Mouse (Mus musculus) MEL (cell line): ENCODE results near the gene Met. TPM values are rescaled to one million over a fixed set of nuclear protein-coding genes. Genes with fewer than 3 reads are reported as not detected.

ENCODE experiments used
- DNase-seq: peaks from one replicate; pipeline ENCODE4 v3.0.0; 2011; ENCODE audit warnings: low read depth, low spot score
- H3K27ac ChIP-seq: 2 replicates; pipeline ENCODE4 v1.5.1; 2012; ENCODE audit warnings: low read depth, mild to moderate bottlenecking, control low read depth, low read length, moderate library complexity; ENCODE audit not compliant: control insufficient read depth
- H3K27me3 ChIP-seq, 2 experiments: fragments of 150-350 bp in 1 of 2; sonication (generic) in 1 of 2; 2 replicates each; pipeline ENCODE4 v1.6.1; 2012; ENCODE audit warnings: low read length in 2 of 2, mild to moderate bottlenecking in 2 of 2, improper control_type of control experiment in 1 of 2, moderate library complexity in 1 of 2; ENCODE audit not compliant: insufficient read depth in 2 of 2, control insufficient read depth in 1 of 2
- H3K36me3 ChIP-seq, 2 experiments: 2 replicates each; pipeline ENCODE4 v1.6.1; 2012 to 2014; ENCODE audit warnings: low read length in 2 of 2, improper control_type of control experiment in 1 of 2, inconsistent platforms in 1 of 2, mild to moderate bottlenecking in 1 of 2; ENCODE audit not compliant: insufficient read depth in 2 of 2, control insufficient read depth in 1 of 2
- H3K4me1 ChIP-seq, 2 experiments: fragments of 150-350 bp in 1 of 2; sonication (generic) in 1 of 2; 2 replicates each; pipeline ENCODE4 v1.6.1; 2012; ENCODE audit warnings: low read length in 2 of 2, improper control_type of control experiment in 1 of 2, mild to moderate bottlenecking in 1 of 2; ENCODE audit not compliant: insufficient read depth in 2 of 2, control insufficient read depth in 1 of 2
- H3K4me3 ChIP-seq, 2 experiments: fragments of 150-350 bp in 1 of 2; sonication (generic) in 1 of 2; 2 replicates each; pipeline ENCODE4 v1.5.1; 2012; ENCODE audit warnings: low read depth in 2 of 2, low read length in 2 of 2, mild to moderate bottlenecking in 2 of 2, moderate library complexity in 2 of 2, control low read depth in 1 of 2, improper control_type of control experiment in 1 of 2; ENCODE audit not compliant: control insufficient read depth in 1 of 2, insufficient read depth in 1 of 2
- H3K79me2 ChIP-seq: 2 replicates; pipeline ENCODE4 v1.6.1; 2012; ENCODE audit warnings: mild to moderate bottlenecking, low read length, moderate library complexity; ENCODE audit not compliant: control insufficient read depth, poor library complexity, insufficient read depth
- H3K9ac ChIP-seq: 2 replicates; pipeline ENCODE4 v1.6.1; 2012; ENCODE audit warnings: low read depth, mild to moderate bottlenecking, control low read depth, low read length, moderate library complexity; ENCODE audit not compliant: control insufficient read depth, poor library complexity, severe bottlenecking
- H3K9me3 ChIP-seq: fragments of 150-350 bp; sonication (generic); replicated peaks from 2 replicates; pipeline ENCODE4 v1.6.1; 2012; ENCODE audit warnings: mild to moderate bottlenecking, low read length, improper control_type of control experiment, moderate library complexity; ENCODE audit not compliant: insufficient read depth
- BHLHE40 ChIP-seq: IDR thresholded peaks from 2 replicates; pipeline ENCODE4 v1.6.1; 2012; ENCODE audit warnings: low read depth, mild to moderate bottlenecking, inconsistent platforms, low read length, improper control_type of control experiment, borderline replicate concordance
- CTCF ChIP-seq, 3 experiments: IDR thresholded peaks in 2 of 3; conservative IDR thresholded peaks in 1 of 3; 2 replicates each; pipeline ENCODE4 v1.5.1; 2011 to 2012; ENCODE audit warnings: low read length in 3 of 3, low read depth in 2 of 3, mild to moderate bottlenecking in 2 of 3, improper control_type of control experiment in 1 of 3, inconsistent platforms in 1 of 3, mixed read lengths in 1 of 3, moderate library complexity in 1 of 3; ENCODE audit not compliant: control insufficient read depth in 1 of 3, insufficient read depth in 1 of 3, poor library complexity in 1 of 3, severe bottlenecking in 1 of 3
- EP300 ChIP-seq, 2 experiments: IDR thresholded peaks; 2 replicates each; pipeline ENCODE4 v1.6.1; 2011; ENCODE audit warnings: improper control_type of control experiment in 2 of 2, low read length in 2 of 2, low read depth in 1 of 2, mild to moderate bottlenecking in 1 of 2
- ETS1 ChIP-seq: IDR thresholded peaks from 2 replicates; pipeline ENCODE4 v1.6.1; 2012; ENCODE audit warnings: low read depth, mild to moderate bottlenecking, inconsistent platforms, low read length, improper control_type of control experiment, moderate library complexity
- KAT2A ChIP-seq: conservative IDR thresholded peaks from 2 replicates; pipeline ENCODE4 v1.6.1; 2012; ENCODE audit warnings: low read depth, low read length, improper control_type of control experiment, inconsistent platforms
- MAX ChIP-seq: IDR thresholded peaks from 2 replicates; pipeline ENCODE4 v1.6.1; 2011; ENCODE audit warnings: low read length, improper control_type of control experiment
- MEF2A ChIP-seq: IDR thresholded peaks from 2 replicates; pipeline ENCODE4 v1.6.1; 2014; ENCODE audit warnings: low read depth, mild to moderate bottlenecking, inconsistent platforms, low read length, improper control_type of control experiment; ENCODE audit not compliant: poor library complexity, insufficient replicate concordance, severe bottlenecking; ENCODE audit errors: extremely low read depth
- MXI1 ChIP-seq: IDR thresholded peaks from 2 replicates; pipeline ENCODE4 v1.6.1; 2011; ENCODE audit warnings: mild to moderate bottlenecking, low read depth, low read length, improper control_type of control experiment
- MYB ChIP-seq: IDR thresholded peaks from 2 replicates; pipeline ENCODE4 v1.6.1; 2011; ENCODE audit warnings: mild to moderate bottlenecking, low read depth, low read length, improper control_type of control experiment
- MYC ChIP-seq: IDR thresholded peaks from 2 replicates; pipeline ENCODE4 v1.6.1; 2011; ENCODE audit warnings: low read depth, mild to moderate bottlenecking, low read length, improper control_type of control experiment, moderate library complexity
- NRF1 ChIP-seq: IDR thresholded peaks from 2 replicates; pipeline ENCODE4 v1.6.1; 2014; ENCODE audit warnings: low read depth, mild to moderate bottlenecking, inconsistent platforms, low read length, improper control_type of control experiment, moderate library complexity; ENCODE audit not compliant: poor library complexity, insufficient read depth, severe bottlenecking
- POLR2AphosphoS2 ChIP-seq: IDR thresholded peaks from 2 replicates; pipeline ENCODE4 v1.6.1; 2011; ENCODE audit warnings: low read length, improper control_type of control experiment
- POLR2AphosphoS5 ChIP-seq: IDR thresholded peaks from 2 replicates; pipeline ENCODE4 v1.6.1; 2012; ENCODE audit warnings: low read depth, borderline replicate concordance, mild to moderate bottlenecking, inconsistent platforms, low read length, moderate library complexity, mixed read lengths
- SIN3A ChIP-seq: IDR thresholded peaks from 2 replicates; pipeline ENCODE4 v1.6.1; 2012; ENCODE audit warnings: low read length, improper control_type of control experiment, inconsistent platforms
- SMC3 ChIP-seq: IDR thresholded peaks from 2 replicates; pipeline ENCODE4 v1.6.1; 2011; ENCODE audit warnings: low read depth, low read length, improper control_type of control experiment
- TBP ChIP-seq: IDR thresholded peaks from 2 replicates; pipeline ENCODE4 v1.8.0; 2011; ENCODE audit warnings: low read depth, low read length, improper control_type of control experiment
- UBTF ChIP-seq: IDR thresholded peaks from 2 replicates; pipeline ENCODE4 v1.6.1; 2012; ENCODE audit warnings: low read depth, mild to moderate bottlenecking, inconsistent platforms, low read length, improper control_type of control experiment, moderate library complexity, borderline replicate concordance; ENCODE audit not compliant: insufficient read depth
- USF2 ChIP-seq, 2 experiments: IDR thresholded peaks; 2 replicates each; pipeline ENCODE4 v1.6.1; 2011 to 2012; ENCODE audit warnings: improper control_type of control experiment in 2 of 2, low read length in 2 of 2, borderline replicate concordance in 1 of 2, inconsistent platforms in 1 of 2, low read depth in 1 of 2, mild to moderate bottlenecking in 1 of 2; ENCODE audit not compliant: insufficient read depth in 1 of 2
- ZKSCAN1 ChIP-seq: IDR thresholded peaks from 2 replicates; pipeline ENCODE4 v1.6.1; 2012; ENCODE audit warnings: low read depth, mild to moderate bottlenecking, inconsistent platforms, low read length, improper control_type of control experiment, moderate library complexity
- ZMIZ1 ChIP-seq: IDR thresholded peaks from 2 replicates; pipeline ENCODE4 v1.6.1; 2012; ENCODE audit warnings: low read depth, mild to moderate bottlenecking, inconsistent platforms, low read length, improper control_type of control experiment, moderate library complexity
- ZNF384 ChIP-seq: IDR thresholded peaks from 2 replicates; pipeline ENCODE4 v1.6.1; 2012; ENCODE audit warnings: low read depth, mild to moderate bottlenecking, inconsistent platforms, low read length, improper control_type of control experiment
- polyA plus RNA-seq, 2 experiments: library from polyadenylated mRNA; stranded (reverse) in 1 of 2; unstranded in 1 of 2; fragments of >175 nt in 1 of 2; fragments of >200 nt in 1 of 2; gene quantifications; 2 replicates each; pipeline versions ENCODE4 v1.2.1 to v1.2.4; 2012; ENCODE audit warnings: low replicate concordance in 2 of 2, low read depth in 1 of 2; ENCODE audit not compliant: insufficient read length in 2 of 2, insufficient read depth in 1 of 2, missing spikeins in 1 of 2
- total RNA-seq: library from RNA; depleted of rRNA; stranded (reverse); fragments of 300-350 nt; gene quantifications from 2 replicates; pipeline ENCODE4 v1.2.3, GENCODE M21; 2012

Gene Met
- total and polyA plus RNA-seq, 3 experiments = not detected

GRCm38 (mm10) chr6:17554757-17555156, 91.2 kb downstream of the Met start:
- Histone ChIP-seq H3K79me2 (no peaks in the 10 kb centered on the region), H3K4me1 (no peaks in the 10 kb centered on the region), H3K36me3 (no peaks in the 10 kb centered on the region), H3K27ac (no peak overlapping the region), H3K9ac (no peak overlapping the region), H3K4me3 (no peak overlapping the region), H3K27me3 (peaks cover 0 to 1% of the 10 kb centered on the region in 2 experiments; a peak in 1 of 4 replicates), H3K9me3 (no peaks in the 10 kb centered on the region)
- DNase-seq = no peak
- no peak for TF ChIP-seq CTCF (IDR thresholded peaks at IDR 0.05 in 2 of 3, conservative IDR thresholded peaks at IDR 0.05 in 1 of 3; ENCODE audit: control insufficient read depth in 1 of 3, insufficient read depth in 1 of 3, low read depth in 2 of 3, low read length in 3 of 3, poor library complexity in 1 of 3, severe bottlenecking in 1 of 3)
- TF ChIP-seq SMC3 = no peak
- no peak for TF ChIP-seq ETS1
- no peak for TF ChIP-seq SIN3A
- no peak for TF ChIP-seq MYB
- no peak for TF ChIP-seq NRF1
- no peak for TF ChIP-seq USF2 (IDR thresholded peaks at IDR 0.05; ENCODE audit: borderline replicate concordance in 1 of 2, insufficient read depth in 1 of 2, low read depth in 1 of 2, low read length in 2 of 2)
- no peak for TF ChIP-seq BHLHE40
- no peak for TF ChIP-seq ZKSCAN1

- Histone ChIP-seq H3K4me3 (no peak overlapping the region), H3K27me3 (peaks cover 0 to 1% of the 10 kb centered on the region in 2 experiments; a peak in 1 of 4 replicates), H3K9ac (no peak overlapping the region), H3K9me3 (no peaks in the 10 kb centered on the region), H3K27ac (no peak overlapping the region), H3K36me3 (no peaks in the 10 kb centered on the region), H3K79me2 (no peaks in the 10 kb centered on the region), H3K4me1 (no peaks in the 10 kb centered on the region)
- no peak for TF ChIP-seq POLR2AphosphoS5
- TF ChIP-seq EP300 (IDR thresholded peaks at IDR 0.05; ENCODE audit: low read depth in 1 of 2, low read length in 2 of 2) = no peak
- no peak for TF ChIP-seq ZNF384
- no peak for TF ChIP-seq UBTF
- TF ChIP-seq BHLHE40 = no peak
- no peak for TF ChIP-seq MAX
- no peak for TF ChIP-seq MEF2A
- no peak for TF ChIP-seq POLR2AphosphoS2
- no peak for TF ChIP-seq TBP
- no peak for TF ChIP-seq KAT2A
- no peak for TF ChIP-seq MYC
- TF ChIP-seq ZMIZ1 = no peak
- TF ChIP-seq MXI1 = no peak
- DNase-seq = no peak
These were observed 92.1 kb downstream of the Met start for GRCm38 (mm10) chr6:17555719-17556118.
